Mouse (Mus musculus) midbrain, embryonic 15.5 days (tissue): Measurements from ENCODE around the gene Adcy9. TPM values are rescaled to one million over a fixed set of nuclear protein-coding genes. Genes with fewer than 3 reads are reported as not detected.

Experiments
- ATAC-seq: fragments of 200-750 bp; cut with Nextera tagmentation; replicated peaks from 2 replicates; pipeline ENCODE4 v1.8.0; 2017; ENCODE audit warnings: moderate TSS enrichment
- H3K27ac ChIP-seq: fragments of 300-500 bp; sonication (generic); 2 replicates; pipeline ENCODE4 v1.5.1; 2015; ENCODE audit warnings: mild to moderate bottlenecking, inconsistent platforms
- H3K27me3 ChIP-seq: fragments of 300-500 bp; sonication (generic); replicated peaks from 2 replicates; pipeline ENCODE4 v1.6.1; 2015; ENCODE audit warnings: inconsistent platforms
- H3K36me3 ChIP-seq: fragments of 300-500 bp; sonication (generic); replicated peaks from 2 replicates; pipeline ENCODE4 v1.6.1; 2015; ENCODE audit warnings: inconsistent platforms
- H3K4me1 ChIP-seq: fragments of 300-500 bp; sonication (generic); 2 replicates; pipeline ENCODE4 v1.6.1; 2015; ENCODE audit warnings: inconsistent platforms
- H3K4me2 ChIP-seq: fragments of 300-500 bp; sonication (generic); 2 replicates; pipeline ENCODE4 v1.6.1; 2015; ENCODE audit warnings: inconsistent platforms, mild to moderate bottlenecking, moderate library complexity
- H3K4me3 ChIP-seq: fragments of 300-500 bp; sonication (generic); 2 replicates; pipeline ENCODE4 v1.5.1; 2015; ENCODE audit warnings: mild to moderate bottlenecking, inconsistent platforms
- H3K9ac ChIP-seq: fragments of 300-500 bp; sonication (generic); 2 replicates; pipeline ENCODE4 v1.6.1; 2015; ENCODE audit warnings: mild to moderate bottlenecking, inconsistent platforms
- H3K9me3 ChIP-seq: fragments of 300-500 bp; sonication (generic); 2 replicates; pipeline ENCODE4 v1.6.1; 2016; ENCODE audit warnings: inconsistent platforms
- WGBS: fragments of 180-500 bp; shearing (Covaris S2); methylation state at CpG from one replicate; pipeline ENCODE4 v1.1.7; 2015; ENCODE audit warnings: mixed read lengths; 5-methylcytosine and 5-hydroxymethylcytosine counted together
- polyA plus RNA-seq: library from polyadenylated mRNA; unstranded; fragments of >200 nt; fragmentation: Nextera tagmentation; extraction: Ambion mirVana; gene quantifications from 2 replicates; pipeline ENCODE4 v1.2.1, GENCODE M21; 2015

Gene Adcy9
- 4.2 and 4.6 TPM in 2 replicates for polyA plus RNA-seq

- H3K4me2 ChIP-seq: peak within 1 kb of the TSS; percentile 93
- peak within 1 kb of the TSS; percentile 87 for H3K4me3 ChIP-seq
- ATAC-seq: peak; percentile 90
- H3K9ac ChIP-seq: peak within 1 kb of the TSS; percentile 86
- no peaks in the 10 kb centered on the region for H3K9me3 ChIP-seq
- peaks cover 43% of the 10 kb centered on the region for H3K4me1 ChIP-seq
- peak within 1 kb of the TSS; percentile 86 for H3K27ac ChIP-seq
- H3K27me3 ChIP-seq: no peaks in the 10 kb centered on the region; the same call in 1 of the 2 replicates
- WGBS: under 1% methylated on average over 46 of the region's 64 CpGs
- H3K36me3 ChIP-seq: no peaks in the 10 kb centered on the region
These were observed at the start of gene Adcy9 for GRCm38 (mm10) chr16:4420298-4421054. Gene Adcy9 (minus strand): TSS chr16:4420498.

GRCm38 (mm10) chr16:4469599-4470352, 49.5 kb upstream of the Adcy9 start:
- H3K27me3 ChIP-seq: no peaks in the 10 kb centered on the region
- no peak overlapping the region for H3K9ac ChIP-seq
- ATAC-seq: no peak
- no peaks in the 10 kb centered on the region for H3K36me3 ChIP-seq
- no peaks in the 10 kb centered on the region for H3K9me3 ChIP-seq
- H3K27ac ChIP-seq: no peak overlapping the region
- peaks cover 5% of the 10 kb centered on the region for H3K4me1 ChIP-seq
- WGBS: 71% methylated on average over 10 of the region's 10 CpGs
- no peak overlapping the region for H3K4me3 ChIP-seq
- H3K4me2 ChIP-seq: no peak overlapping the region

GRCm38 (mm10) chr16:4464529-4465089, 44.3 kb upstream of the Adcy9 start:
- H3K27me3 ChIP-seq: no peaks in the 10 kb centered on the region
- ATAC-seq: no peak
- WGBS: 80% methylated on average over 9 of the region's 9 CpGs
- H3K4me3 ChIP-seq: no peak overlapping the region
- H3K4me2 ChIP-seq: no peak overlapping the region
- H3K9me3 ChIP-seq: no peaks in the 10 kb centered on the region
- H3K9ac ChIP-seq: no peak overlapping the region
- H3K36me3 ChIP-seq: no peaks in the 10 kb centered on the region
- H3K4me1 ChIP-seq: no peaks in the 10 kb centered on the region
- H3K27ac ChIP-seq: no peak overlapping the region

DNA sequence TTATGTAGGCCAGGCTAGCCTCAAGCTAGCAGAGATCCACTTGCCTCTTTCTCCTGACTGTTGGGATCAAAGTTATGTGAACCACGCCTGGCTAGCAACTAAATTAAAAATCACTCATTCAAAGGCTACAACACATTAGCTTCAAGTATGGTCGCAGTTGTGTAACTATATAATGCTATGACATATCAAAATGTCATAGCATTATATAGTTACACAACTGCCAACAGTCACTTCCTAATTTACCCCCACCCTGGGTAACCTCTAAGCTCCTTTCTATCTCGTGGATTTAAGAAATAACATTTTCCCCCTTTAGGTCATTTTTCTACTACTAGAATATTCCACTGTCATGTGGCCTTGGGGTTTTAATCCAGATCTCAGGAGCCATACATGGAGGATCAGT, 37.6 kb upstream of the Adcy9 start:
- no peaks in the 10 kb centered on the region for H3K4me1 ChIP-seq
- no peaks in the 10 kb centered on the region for H3K9me3 ChIP-seq
- no peak overlapping the region for H3K9ac ChIP-seq
- no peaks in the 10 kb centered on the region for H3K27me3 ChIP-seq
- H3K4me2 ChIP-seq: no peak overlapping the region
- no peak overlapping the region for H3K4me3 ChIP-seq
- H3K36me3 ChIP-seq: no peaks in the 10 kb centered on the region
- 86% methylated on average over 3 of the region's 3 CpGs for WGBS
- ATAC-seq: no peak
- H3K27ac ChIP-seq: no peak overlapping the region

DNA sequence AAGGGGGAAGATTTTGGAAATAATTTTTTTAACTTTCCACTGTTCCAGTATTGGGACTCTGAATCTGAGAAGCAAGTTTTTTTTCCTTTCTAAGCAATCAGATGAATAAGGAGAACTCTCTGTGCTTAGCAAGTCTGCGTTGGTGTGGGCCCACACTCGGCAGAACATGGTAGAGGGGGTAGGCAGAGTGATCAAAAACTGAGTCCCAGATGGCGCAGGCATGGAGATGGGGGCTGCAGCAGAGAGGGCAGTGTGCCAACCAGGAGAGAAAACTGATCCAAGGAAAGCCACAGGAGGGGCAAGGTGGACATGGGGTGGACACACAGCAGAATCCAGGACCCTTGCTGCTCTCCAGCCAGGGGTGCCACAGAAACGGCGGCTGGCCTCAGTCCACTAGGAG, 36.1 kb upstream of the Adcy9 start:
- H3K9ac ChIP-seq: no peak overlapping the region
- no peak overlapping the region for H3K4me3 ChIP-seq
- no peak overlapping the region for H3K27ac ChIP-seq
- ATAC-seq: no peak
- 91% methylated on average over 5 of the region's 5 CpGs for WGBS
- H3K9me3 ChIP-seq: no peaks in the 10 kb centered on the region
- no peaks in the 10 kb centered on the region for H3K4me1 ChIP-seq
- no peaks in the 10 kb centered on the region for H3K36me3 ChIP-seq
- H3K27me3 ChIP-seq: no peaks in the 10 kb centered on the region
- H3K4me2 ChIP-seq: no peak overlapping the region

GRCm38 (mm10) chr16:4455693-4456092, 35.4 kb upstream of the Adcy9 start:
- Histone ChIP-seq H3K9me3 (no peaks in the 10 kb centered on the region), H3K9ac (no peak overlapping the region), H3K4me1 (no peaks in the 10 kb centered on the region), H3K4me3 (no peak overlapping the region), H3K27ac (no peak overlapping the region), H3K36me3 (no peaks in the 10 kb centered on the region), H3K4me2 (no peak overlapping the region), H3K27me3 (no peaks in the 10 kb centered on the region)
- ATAC-seq: no peak
- WGBS: 88% methylated on average over 4 of the region's 4 CpGs

DNA sequence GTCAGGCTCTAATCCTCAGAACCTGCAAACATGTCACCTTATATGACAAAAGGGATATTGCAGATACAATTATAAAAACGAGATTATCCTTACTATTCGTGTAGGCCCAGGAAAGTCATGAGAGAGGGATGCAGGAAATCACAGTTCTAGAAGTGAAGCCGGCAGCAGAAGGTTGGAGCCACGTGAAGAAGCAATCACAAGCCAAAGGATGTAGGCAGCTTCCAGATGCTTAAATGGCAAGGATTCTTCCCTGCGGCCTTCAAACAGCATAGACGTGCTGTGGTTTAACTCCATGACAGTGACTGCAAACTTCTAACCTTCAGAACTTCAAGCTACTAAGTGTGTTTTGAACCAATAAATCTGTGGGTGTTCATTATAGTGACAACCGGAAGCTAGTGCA, 34.3 kb upstream of the Adcy9 start:
- no peaks in the 10 kb centered on the region for H3K4me1 ChIP-seq
- H3K9ac ChIP-seq: no peak overlapping the region
- H3K4me3 ChIP-seq: no peak overlapping the region
- WGBS: 88% methylated on average over 7 of the region's 7 CpGs
- H3K9me3 ChIP-seq: no peaks in the 10 kb centered on the region
- no peaks in the 10 kb centered on the region for H3K36me3 ChIP-seq
- no peak overlapping the region for H3K27ac ChIP-seq
- H3K27me3 ChIP-seq: no peaks in the 10 kb centered on the region
- no peak overlapping the region for H3K4me2 ChIP-seq
- ATAC-seq: no peak

DNA sequence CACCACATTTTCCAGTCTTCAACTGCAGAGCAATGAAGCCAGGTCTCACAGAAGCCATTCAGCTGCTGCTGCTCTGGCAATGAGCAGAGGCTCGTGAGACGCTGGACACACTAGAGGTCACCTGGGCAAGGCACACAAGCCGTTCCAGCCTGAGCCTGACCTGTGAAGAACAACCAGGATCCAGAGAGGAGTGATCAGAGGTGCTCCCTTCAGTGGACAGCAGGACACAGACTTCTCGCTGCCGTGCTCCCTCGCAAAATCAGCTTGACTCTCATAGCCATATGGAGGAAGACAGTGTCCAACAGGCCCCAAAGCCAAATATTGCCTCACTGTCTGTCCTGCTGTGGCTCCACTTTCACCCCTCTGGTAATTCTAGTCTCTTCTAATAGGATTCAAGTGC, 29.1 kb upstream of the Adcy9 start:
- no peaks in the 10 kb centered on the region for H3K27me3 ChIP-seq
- no peaks in the 10 kb centered on the region for H3K36me3 ChIP-seq
- no peak overlapping the region for H3K27ac ChIP-seq
- no peak for ATAC-seq
- WGBS: 93% methylated on average over 6 of the region's 6 CpGs
- H3K4me3 ChIP-seq: no peak overlapping the region
- no peaks in the 10 kb centered on the region for H3K4me1 ChIP-seq
- no peak overlapping the region for H3K9ac ChIP-seq
- no peak overlapping the region for H3K4me2 ChIP-seq
- no peaks in the 10 kb centered on the region for H3K9me3 ChIP-seq

GRCm38 (mm10) chr16:4448235-4448634, 27.9 kb upstream of the Adcy9 start:
- Histone ChIP-seq H3K36me3 (no peaks in the 10 kb centered on the region), H3K9me3 (no peaks in the 10 kb centered on the region), H3K4me1 (no peaks in the 10 kb centered on the region), H3K27ac (no peak overlapping the region), H3K4me2 (no peak overlapping the region), H3K4me3 (no peak overlapping the region), H3K9ac (no peak overlapping the region), H3K27me3 (no peaks in the 10 kb centered on the region)
- 64% methylated on average over 9 of the region's 9 CpGs for WGBS
- no peak for ATAC-seq

GRCm38 (mm10) chr16:4446395-4446794, 26.1 kb upstream of the Adcy9 start:
- ATAC-seq: no peak
- Histone ChIP-seq H3K27ac (no peak overlapping the region), H3K9me3 (no peaks in the 10 kb centered on the region), H3K4me1 (no peaks in the 10 kb centered on the region), H3K27me3 (no peaks in the 10 kb centered on the region), H3K36me3 (no peaks in the 10 kb centered on the region), H3K4me3 (no peak overlapping the region), H3K9ac (no peak overlapping the region), H3K4me2 (no peak overlapping the region)
- 86% methylated on average over 4 of the region's 4 CpGs for WGBS

- Histone ChIP-seq H3K9me3 (no peaks in the 10 kb centered on the region), H3K27me3 (no peaks in the 10 kb centered on the region), H3K4me2 (no peak overlapping the region), H3K4me1 (no peaks in the 10 kb centered on the region), H3K36me3 (no peaks in the 10 kb centered on the region), H3K27ac (no peak overlapping the region), H3K4me3 (no peak overlapping the region), H3K9ac (no peak overlapping the region)
- WGBS: 81% methylated on average over 1 of the region's 1 CpGs
- ATAC-seq: no peak
These were observed 24.1 kb upstream of the Adcy9 start for GRCm38 (mm10) chr16:4444378-4444777.

DNA sequence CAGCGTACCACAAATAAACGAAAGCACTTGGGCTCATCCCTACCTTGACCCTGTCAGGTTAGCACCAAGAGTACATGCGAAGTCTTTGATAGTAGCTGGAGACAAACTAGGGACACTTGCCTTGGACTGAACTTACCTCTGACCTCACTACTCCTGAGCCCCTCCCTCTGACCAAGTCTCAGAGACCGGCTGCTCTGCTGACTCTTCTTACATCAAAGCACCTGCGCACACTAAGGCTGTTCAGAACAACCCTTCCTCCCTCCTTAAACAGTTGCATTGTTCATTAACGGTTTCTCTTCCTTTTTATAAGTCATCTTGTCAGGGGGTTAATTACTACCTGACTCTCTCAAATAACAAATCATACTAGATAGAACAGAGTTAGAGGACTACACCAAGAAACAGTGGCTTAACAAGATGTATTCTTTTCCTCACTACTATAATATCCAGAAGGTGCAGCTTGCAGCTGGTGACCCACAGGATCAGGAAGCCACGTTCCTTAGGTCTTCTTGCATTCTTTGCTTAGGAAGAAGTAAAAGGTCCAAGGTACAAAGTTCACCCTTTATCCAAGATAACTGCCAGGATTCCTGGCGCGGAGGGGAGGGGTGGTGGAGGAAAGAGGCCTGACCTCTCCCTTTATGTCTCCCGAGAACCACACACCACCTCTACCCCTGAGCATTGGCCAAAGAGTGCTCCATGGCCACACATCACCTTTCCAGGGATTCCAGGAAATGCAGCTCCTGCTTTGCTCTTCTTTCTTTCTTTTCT, 19.2 kb upstream of the Adcy9 start:
- Histone ChIP-seq H3K9ac (no peak overlapping the region), H3K27me3 (no peaks in the 10 kb centered on the region), H3K9me3 (no peaks in the 10 kb centered on the region), H3K27ac (no peak overlapping the region), H3K4me1 (no peaks in the 10 kb centered on the region), H3K36me3 (no peaks in the 10 kb centered on the region), H3K4me2 (no peak overlapping the region), H3K4me3 (no peak overlapping the region)
- 75% methylated on average over 10 of the region's 10 CpGs for WGBS
- ATAC-seq: no peak
